In genomic region chr16:11454871-11455270, GRCm38 (mm10) we compare ENCODE assay signal across 21 mouse cellular contexts.
DNase-seq lines count a peak whose midpoint lies in the region; TF ChIP-seq lines count a peak whose summit lies in the region.
"Had no signal": no experiment of that assay in that cellular context is flagged by ENCODE, and none has a peak within 500 bp of the region (broad histone marks: within the 10 kb centered on the region; RNA-seq: fewer than 3 reads in every experiment).

No protein-coding gene starts in this region.

- DNase-seq in layer of hippocampus, adult 2 months (ENCODE audit: low spot score in 2 of 2), result no peak
- no peak for DNase-seq in layer of hippocampus, postnatal 10 days (ENCODE audit: low spot score in 2 of 2)
- peak; percentile 50 for DNase-seq in lung, postnatal 25 days (ENCODE audit: low spot score)
- DNase-seq in lung, postnatal 10 days, result no peak
- DNase-seq in heart, postnatal 4 days, result no peak
- no peak for DNase-seq in kidney, adult 8-10 months
- DNase-seq: B cell, adult 2 months; cerebellum, adult 11 months; cerebellum, adult 2 months; cerebellum, adult 9-11 months; gastrocnemius, postnatal 10 days had no signal

- H3K79me2 ChIP-seq in macrophage (ENCODE audit: inconsistent target), result peaks cover 60% of the 10 kb centered on the region; the same call in 1 of the 2 replicates

- no peak for TF ChIP-seq CTCF in layer of hippocampus, adult 2 months (conservative IDR thresholded peaks at IDR 0.05)

- 95% methylated on average over 4 of the region's 4 CpGs for WGBS in macrophage (ENCODE audit: missing documents)

- H3K27ac ChIP-seq in layer of hippocampus, adult 2 months, result peak overlapping the region; percentile 86
- H3K27ac ChIP-seq in macrophage, result peak overlapping the region; percentile 91
- H3K27ac ChIP-seq: embryonic facial prominence, embryonic 12.5 days; forebrain, embryonic 12.5 days; forebrain, embryonic 15.5 days; heart, embryonic 15.5 days; hindbrain, embryonic 14.5 days; hindbrain, postnatal 0 days had no signal

- H3K36me3 ChIP-seq in macrophage (ENCODE audit: inconsistent target), result peaks cover 48% of the 10 kb centered on the region

- H3K4me3 ChIP-seq in layer of hippocampus, adult 2 months, result no peak overlapping the region
- no peak overlapping the region for H3K4me3 ChIP-seq in macrophage (ENCODE audit: inconsistent target)
- H3K4me3 ChIP-seq: embryonic facial prominence, embryonic 12.5 days; embryonic facial prominence, embryonic 15.5 days; erythroblast, embryonic 14.5 days; forebrain, embryonic 12.5 days; forebrain, embryonic 15.5 days; heart, embryonic 12.5 days; heart, embryonic 15.5 days had no signal
